Mouse (Mus musculus) CH12.LX (cell line): ENCODE results near the gene Gm49387. TPM values are rescaled to one million over a fixed set of nuclear protein-coding genes. Genes with fewer than 3 reads are reported as not detected.

Experiments used
- DNase-seq: peaks from one replicate; pipeline ENCODE4 v3.0.0-alpha.2; 2013; ENCODE audit errors: extremely low read depth
- H3K27ac ChIP-seq: 2 replicates; pipeline ENCODE4 v1.5.1; 2012; ENCODE audit warnings: low read depth, mild to moderate bottlenecking, control low read depth, moderate library complexity; ENCODE audit not compliant: insufficient read depth
- H3K27me3 ChIP-seq: replicated peaks from 2 replicates; pipeline ENCODE3; 2012; ENCODE audit warnings: inconsistent platforms
- H3K36me3 ChIP-seq, 2 experiments: replicated peaks in 1 of 2; 2 replicates each; pipeline versions ENCODE3 to v1.6.1; 2012; ENCODE audit warnings: inconsistent platforms in 1 of 2, low read length in 1 of 2, mild to moderate bottlenecking in 1 of 2, mixed read lengths in 1 of 2, moderate library complexity in 1 of 2; ENCODE audit not compliant: control insufficient read depth in 1 of 2, insufficient read depth in 1 of 2
- H3K4me1 ChIP-seq, 2 experiments: 2 replicates each; pipeline ENCODE4 v1.6.1; 2012; ENCODE audit warnings: inconsistent platforms in 1 of 2, moderate library complexity in 1 of 2; ENCODE audit not compliant: insufficient read depth in 2 of 2, control insufficient read depth in 1 of 2
- H3K4me2 ChIP-seq: 2 replicates; pipeline ENCODE4 v1.6.1; 2012; ENCODE audit warnings: low read depth, mild to moderate bottlenecking, control low read depth; ENCODE audit not compliant: poor library complexity, insufficient read depth, severe bottlenecking
- H3K4me3 ChIP-seq, 3 experiments: fragments of 150-350 bp in 1 of 3; sonication (generic) in 1 of 3; replicated peaks in 1 of 3; 2 replicates each; pipeline versions ENCODE3 to v1.5.1; 2011 to 2012; ENCODE audit warnings: low read depth in 2 of 3, low read length in 2 of 3, mild to moderate bottlenecking in 2 of 3, moderate library complexity in 2 of 3, control low read depth in 1 of 3, improper control_type of control experiment in 1 of 3, inconsistent platforms in 1 of 3, mixed read lengths in 1 of 3; ENCODE audit not compliant: poor library complexity in 1 of 3
- H3K79me2 ChIP-seq: replicated peaks from 2 replicates; pipeline ENCODE4 v1.6.1; 2012; ENCODE audit warnings: mild to moderate bottlenecking, moderate library complexity; ENCODE audit not compliant: control insufficient read depth, poor library complexity, insufficient read depth, severe bottlenecking; ENCODE audit errors: extremely low read depth
- H3K9ac ChIP-seq: 2 replicates; pipeline ENCODE4 v1.6.1; 2012; ENCODE audit warnings: low read depth, mild to moderate bottlenecking, control low read depth, moderate library complexity; ENCODE audit not compliant: insufficient read depth
- H3K9me3 ChIP-seq: replicated peaks from 2 replicates; pipeline ENCODE3; 2012; ENCODE audit warnings: low read length, inconsistent platforms, mixed read lengths
- BHLHE40 ChIP-seq: IDR thresholded peaks from 2 replicates; pipeline ENCODE4 v1.6.1; 2011; ENCODE audit warnings: mild to moderate bottlenecking, low read depth, low read length, improper control_type of control experiment
- CHD1 ChIP-seq: IDR thresholded peaks from 2 replicates; pipeline ENCODE4 v1.6.1; 2012; ENCODE audit warnings: low read depth, low read length, improper control_type of control experiment, inconsistent platforms
- ETS1 ChIP-seq: conservative IDR thresholded peaks from 2 replicates; pipeline ENCODE4 v1.6.1; 2012; ENCODE audit warnings: low read depth, mild to moderate bottlenecking, inconsistent platforms, low read length, improper control_type of control experiment, moderate library complexity
- GABPA ChIP-seq: IDR thresholded peaks from 2 replicates; pipeline ENCODE4 v1.6.1; 2012; ENCODE audit warnings: low read depth, low read length, improper control_type of control experiment, inconsistent platforms; ENCODE audit not compliant: insufficient replicate concordance
- IRF4 ChIP-seq: IDR thresholded peaks from 2 replicates; pipeline ENCODE4 v1.6.1; 2014; ENCODE audit warnings: low read depth, mild to moderate bottlenecking, inconsistent platforms, low read length, improper control_type of control experiment
- JUN ChIP-seq: IDR thresholded peaks from 2 replicates; pipeline ENCODE4 v1.6.1; 2011; ENCODE audit warnings: low read depth, mild to moderate bottlenecking, low read length, improper control_type of control experiment, moderate library complexity; ENCODE audit not compliant: insufficient read depth
- JUND ChIP-seq: conservative IDR thresholded peaks from 2 replicates; pipeline ENCODE4 v1.6.1; 2011; ENCODE audit warnings: low read depth, low read length, improper control_type of control experiment
- MXI1 ChIP-seq: IDR thresholded peaks from 2 replicates; pipeline ENCODE4 v1.6.1; 2011; ENCODE audit warnings: mild to moderate bottlenecking, low read depth, low read length, improper control_type of control experiment
- RAD21 ChIP-seq: IDR thresholded peaks from 2 replicates; pipeline ENCODE4 v1.6.1; 2011; ENCODE audit warnings: low read depth, mild to moderate bottlenecking, low read length, improper control_type of control experiment, moderate library complexity
- RCOR1 ChIP-seq: conservative IDR thresholded peaks from 2 replicates; pipeline ENCODE4 v1.6.1; 2012; ENCODE audit warnings: low read depth, mild to moderate bottlenecking, inconsistent platforms, low read length, improper control_type of control experiment
- SMC3 ChIP-seq: IDR thresholded peaks from 2 replicates; pipeline ENCODE4 v1.6.1; 2011; ENCODE audit warnings: low read depth, low read length, improper control_type of control experiment
- USF1 ChIP-seq: IDR thresholded peaks from 2 replicates; pipeline ENCODE4 v1.6.1; 2014; ENCODE audit warnings: low read depth, mild to moderate bottlenecking, inconsistent platforms, low read length, improper control_type of control experiment
- ZNF384 ChIP-seq: IDR thresholded peaks from 2 replicates; pipeline ENCODE4 v1.6.1; 2012; ENCODE audit warnings: low read depth, low read length, improper control_type of control experiment, inconsistent platforms
- dilution Hi-C: fragments of 300-500 bp; cut with MboI; formaldehyde crosslinking; loops from 2 replicates; pipeline ENCODE4 v1.14.3; 2020; ENCODE audit warnings: low sequenced_read_pairs; ENCODE audit not compliant: extremely low pct_unique_long_range_greater_than_20kb, extremely low pct_ligation_motif_present
- in situ Hi-C: fragments of 300-500 bp; cut with MboI; formaldehyde crosslinking; loops from 3 replicates; pipeline ENCODE4 v1.14.3; 2019; ENCODE audit warnings: low sequenced_read_pairs, low pct_ligation_motif_present, low pct_unique_long_range_greater_than_20kb, mixed read lengths
- polyA plus RNA-seq: library from polyadenylated mRNA; unstranded; fragments of >175 nt; gene quantifications from 2 replicates; pipeline ENCODE4 v1.2.1, GENCODE M21; 2012; ENCODE audit warnings: low read depth; ENCODE audit not compliant: insufficient read length
- total RNA-seq, 2 experiments: library from RNA; depleted of rRNA; stranded (reverse); fragments of 300-350 nt in 1 of 2; fragments of >200 nt in 1 of 2; gene quantifications; 2 replicates each; pipeline ENCODE4 v1.2.3; 2012 to 2014

Gene Gm49387
- total and polyA plus RNA-seq, 3 experiments: 0.71 TPM; not detected in 2

GRCm38 (mm10) chr14:31684343-31685040 is 43.8 kb upstream of the Gm49387 start:
- Histone ChIP-seq H3K27ac (0 out of 2 replicates have a peak overlapping the region, but pooled peaks have one; percentile 8), H3K9ac (peak overlapping the region; percentile 22), H3K4me3 (no peak overlapping the region), H3K4me1 (peaks cover 28 to 62% of the 10 kb centered on the region in 2 experiments), H3K79me2 (no peaks in the 10 kb centered on the region), H3K4me2 (peak overlapping the region; percentile 6; the same call in 1 of the 2 replicates), H3K9me3 (no peaks in the 10 kb centered on the region), H3K36me3 (no peaks in the 10 kb centered on the region), H3K27me3 (no peaks in the 10 kb centered on the region)
- in situ Hi-C loops: no loop called here
- DNase-seq: peak; percentile 56
- TF ChIP-seq IRF4: peak; percentile 54; the same call in 1 of the 2 replicates
- TF ChIP-seq MXI1: 0 out of 2 replicates have a peak, but pooled peaks have one; percentile 32
- TF ChIP-seq GABPA: no peak
- dilution Hi-C loops: no loop called here

- in situ Hi-C loops: no loop called here
- no peak overlapping the region for H3K27ac ChIP-seq
Measured at GRCm38 (mm10) chr14:31683610-31684009, 42.9 kb upstream of the Gm49387 start.

GRCm38 (mm10) chr14:31681931-31682555 is 41.4 kb upstream of the Gm49387 start:
- no peak for DNase-seq
- Histone ChIP-seq H3K27me3 (no peaks in the 10 kb centered on the region), H3K36me3 (no peaks in the 10 kb centered on the region), H3K9me3 (no peaks in the 10 kb centered on the region), H3K4me1 (peaks cover 28 to 62% of the 10 kb centered on the region in 2 experiments), H3K79me2 (no peaks in the 10 kb centered on the region), H3K27ac (no peak overlapping the region), H3K9ac (no peak overlapping the region), H3K4me2 (no peak overlapping the region), H3K4me3 (no peak overlapping the region)
- TF ChIP-seq ZNF384 (no peak), RAD21 (no peak), CHD1 (no peak), ETS1 (no peak), SMC3 (no peak), USF1 (no peak), RCOR1 (no peak), BHLHE40 (no peak), GABPA (no peak), JUND (no peak)
- in situ Hi-C loops (no loop called here), dilution Hi-C loops (no loop called here)

More at GRCm38 (mm10) chr14:31683610-31684009, 42.9 kb upstream of the Gm49387 start:
- Histone ChIP-seq H3K27me3 (no peaks in the 10 kb centered on the region), H3K4me2 (no peak overlapping the region)
- no peak for TF ChIP-seq JUN
- 0 out of 2 replicates have a peak, but pooled peaks have one; percentile 33 for TF ChIP-seq ZNF384
- TF ChIP-seq GABPA: no peak
- TF ChIP-seq, all 38 proteins: peak for 1
- no peaks in the 10 kb centered on the region for H3K36me3 ChIP-seq
- no peak overlapping the region for H3K4me3 ChIP-seq
- no peaks in the 10 kb centered on the region for H3K79me2 ChIP-seq
- dilution Hi-C loops: no loop called here
- DNase-seq: no peak
- H3K9me3 ChIP-seq: no peaks in the 10 kb centered on the region
- no peak overlapping the region for H3K9ac ChIP-seq
- H3K4me1 ChIP-seq: peaks cover 28 to 62% of the 10 kb centered on the region in 2 experiments
